ENCODE assay signal across 34 mouse cellular contexts in genomic region chr13:56939261-56939660, GRCm38 (mm10). TPM values are rescaled to one million over a fixed set of nuclear protein-coding genes. Genes with fewer than 3 reads are reported as not detected.
"Had no signal": no experiment of that assay in that cellular context is flagged by ENCODE, and none has a peak within 500 bp of the region (broad histone marks: within the 10 kb centered on the region; RNA-seq: fewer than 3 reads in every experiment).

No protein-coding gene starts in this region.

- DNase-seq: heart, postnatal 10 days; heart, postnatal 36 days; heart, postnatal 4 days; kidney, adult 11 months; kidney, adult 18-20 months; kidney, adult 2 months; kidney, adult 8-10 months; kidney, adult 9 months; kidney, postnatal 10 days; kidney, postnatal 14 days; kidney, postnatal 36 days; kidney, postnatal 4 days; layer of hippocampus, adult 9-11 months; layer of hippocampus, postnatal 36 days had no signal

- H3K27me3 ChIP-seq: heart, embryonic 12.5 days; heart, embryonic 13.5 days; heart, embryonic 15.5 days; hindbrain, embryonic 13.5 days; hindbrain, embryonic 15.5 days; intestine, embryonic 15.5 days; kidney, embryonic 15.5 days had no signal

- H3K4me1 ChIP-seq: heart, embryonic 12.5 days; heart, embryonic 13.5 days; heart, embryonic 15.5 days; hindbrain, embryonic 10.5 days; hindbrain, embryonic 12.5 days; hindbrain, embryonic 13.5 days; intestine, embryonic 15.5 days; kidney, embryonic 15.5 days had no signal

- H3K27ac ChIP-seq: heart, embryonic 13.5 days; heart, embryonic 15.5 days; hindbrain, embryonic 10.5 days; hindbrain, embryonic 12.5 days; hindbrain, embryonic 13.5 days; hindbrain, embryonic 14.5 days; hindbrain, embryonic 15.5 days; hindbrain, postnatal 0 days; intestine, embryonic 15.5 days; kidney, embryonic 15.5 days; kidney, postnatal 0 days; layer of hippocampus, adult 2 months; left cerebral cortex, adult 2 months had no signal

- H3K9me3 ChIP-seq: heart, embryonic 13.5 days; heart, embryonic 15.5 days; hindbrain, embryonic 10.5 days; hindbrain, embryonic 12.5 days; hindbrain, embryonic 13.5 days; hindbrain, embryonic 15.5 days; intestine, embryonic 15.5 days; kidney, embryonic 15.5 days had no signal

- H3K36me3 ChIP-seq: heart, embryonic 12.5 days; heart, embryonic 13.5 days; heart, embryonic 15.5 days; hindbrain, embryonic 10.5 days; hindbrain, embryonic 12.5 days; hindbrain, embryonic 13.5 days; hindbrain, embryonic 15.5 days; intestine, embryonic 15.5 days; kidney, embryonic 15.5 days had no signal

- H3K4me3 ChIP-seq: heart, embryonic 12.5 days; heart, embryonic 13.5 days; heart, embryonic 15.5 days; hindbrain, embryonic 10.5 days; hindbrain, embryonic 12.5 days; hindbrain, embryonic 13.5 days; hindbrain, embryonic 15.5 days; intestine, embryonic 15.5 days; kidney, embryonic 15.5 days; layer of hippocampus, adult 2 months; left cerebral cortex, adult 2 months had no signal

- H3K9ac ChIP-seq: heart, embryonic 12.5 days; heart, embryonic 13.5 days; heart, embryonic 15.5 days; hindbrain, embryonic 12.5 days; hindbrain, embryonic 13.5 days; hindbrain, embryonic 14.5 days; hindbrain, embryonic 15.5 days; intestine, embryonic 15.5 days; kidney, embryonic 15.5 days had no signal

RNA-seq across cellular contexts. Expression of gene Trpc7, which starts 43.5 kb away (rescaled TPM):
- total RNA-seq: heart, postnatal 25 days; heart, postnatal 36 days; hematopoietic stem cell, adult 5-6 weeks had no signal
- polyA plus RNA-seq: heart, embryonic 14.5 days; heart, postnatal 0 days; inflammation-experienced regulatory T-cells, adult 6 months; intestine, embryonic 14.5 days; kidney, adult 2 months had no signal
